Mouse (Mus musculus): ENCODE measurements around the gene Slain1. TPM values are rescaled to one million over a fixed set of nuclear protein-coding genes. Genes with fewer than 3 reads are reported as not detected.

The Slain1 gene
- polyA plus RNA-seq, 2 experiments: 2.0 to 4.4 TPM

GRCm38 (mm10) chr14:103651562-103651961, 1.5 kb downstream of the Slain1 start:
- ATAC-seq (ENCODE audit: low FRiP score, low read depth) (no peak), DNase-seq (ENCODE audit: low spot score) (no peak)
- Histone ChIP-seq H3K9ac (ENCODE audit: low read depth, low read length, severe bottlenecking) (no peak overlapping the region), H3K36me3 (ENCODE audit: control insufficient read depth, insufficient read depth, low read length) (no peaks in the 10 kb centered on the region), H3K4me2 (replicated peaks; ENCODE audit: low read depth, low read length, severe bottlenecking) (peak overlapping the region; percentile 98; the same call in 1 of the 2 replicates), H3K27me3 (ENCODE audit: control insufficient read depth, insufficient read depth, low read length) (peaks cover 10% of the 10 kb centered on the region; the same call in 1 of the 2 replicates), H3K27ac (replicated peaks; ENCODE audit: low read depth, low read length) (no peak overlapping the region), H3K4me3 (replicated peaks; ENCODE audit: low read length) (no peak overlapping the region), H3K4me1 (ENCODE audit: control insufficient read depth, insufficient read depth, low read length) (peaks cover 3% of the 10 kb centered on the region; the same call in 1 of the 2 replicates), H3K9me3 (ENCODE audit: control insufficient read depth, low read length) (no peaks in the 10 kb centered on the region)
- 48% methylated on average over 2 of the region's 2 CpGs for WGBS
- TF ChIP-seq POLR2A (IDR thresholded peaks at IDR 0.05; ENCODE audit: borderline replicate concordance, extremely low read depth, insufficient read depth, insufficient read length): no peak

DNA sequence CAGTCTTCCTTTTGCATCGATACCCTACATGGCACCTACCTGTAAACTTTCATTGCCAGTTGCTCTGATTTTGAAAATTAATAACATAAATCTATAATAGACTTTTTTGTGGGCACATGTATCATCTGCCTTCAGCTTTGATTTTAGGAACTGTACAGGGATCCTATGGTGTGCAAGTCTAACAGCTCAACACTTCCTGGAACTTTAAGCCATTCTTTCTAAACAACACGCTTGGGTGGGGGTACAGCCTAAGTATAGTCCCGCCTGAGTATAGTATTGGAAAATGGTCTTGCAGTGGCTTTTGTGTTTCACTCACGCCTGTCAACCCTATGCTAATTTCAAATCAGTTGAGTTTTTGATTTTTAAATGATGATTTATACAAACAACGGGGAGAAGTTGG, 2.5 kb downstream of the Slain1 start:
- no peak for DNase-seq (ENCODE audit: low spot score)
- TF ChIP-seq POLR2A (IDR thresholded peaks at IDR 0.05; ENCODE audit: borderline replicate concordance, extremely low read depth, insufficient read depth, insufficient read length): no peak
- Histone ChIP-seq H3K27ac (replicated peaks; ENCODE audit: low read depth, low read length) (no peak overlapping the region), H3K27me3 (ENCODE audit: control insufficient read depth, insufficient read depth, low read length) (peaks cover 10% of the 10 kb centered on the region; the same call in 1 of the 2 replicates), H3K36me3 (ENCODE audit: control insufficient read depth, insufficient read depth, low read length) (no peaks in the 10 kb centered on the region), H3K9ac (ENCODE audit: low read depth, low read length, severe bottlenecking) (no peak overlapping the region), H3K9me3 (ENCODE audit: control insufficient read depth, low read length) (no peaks in the 10 kb centered on the region), H3K4me3 (replicated peaks; ENCODE audit: low read length) (no peak overlapping the region), H3K4me2 (replicated peaks; ENCODE audit: low read depth, low read length, severe bottlenecking) (no peak overlapping the region), H3K4me1 (ENCODE audit: control insufficient read depth, insufficient read depth, low read length) (peaks cover 3% of the 10 kb centered on the region; the same call in 1 of the 2 replicates)
- WGBS: 90% methylated on average over 5 of the region's 5 CpGs
- ATAC-seq (ENCODE audit: low FRiP score, low read depth): no peak

DNA sequence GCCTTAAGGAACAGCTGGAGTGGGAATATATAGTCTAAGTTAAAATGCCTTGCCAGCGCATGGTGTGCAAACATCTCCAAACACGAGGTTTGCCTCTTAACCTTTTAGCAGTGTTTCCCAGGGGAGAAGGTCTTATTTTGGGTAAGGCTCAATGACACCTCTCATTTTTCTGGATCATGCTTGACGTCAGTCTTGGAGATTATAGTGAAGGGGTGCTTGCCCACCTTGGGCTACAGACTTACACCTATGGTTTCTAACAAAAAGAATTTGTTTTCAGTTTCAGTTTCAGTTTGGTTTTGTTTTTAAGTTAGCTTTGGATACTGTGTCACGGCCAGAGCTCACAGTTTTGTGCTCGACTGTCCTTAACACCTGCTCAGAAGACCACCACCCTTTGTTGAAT, 3.8 kb downstream of the Slain1 start:
- ATAC-seq (ENCODE audit: low FRiP score, low read depth): no peak
- H3K27me3 ChIP-seq (ENCODE audit: control insufficient read depth, insufficient read depth, low read length): peaks cover 10% of the 10 kb centered on the region; the same call in 1 of the 2 replicates
- 0 out of 2 replicates have a peak overlapping the region, but pooled peaks have one; percentile 7 for H3K4me2 ChIP-seq (replicated peaks; ENCODE audit: low read depth, low read length, severe bottlenecking)
- H3K4me1 ChIP-seq (ENCODE audit: control insufficient read depth, insufficient read depth, low read length): peaks cover 3% of the 10 kb centered on the region; the same call in 1 of the 2 replicates
- no peaks in the 10 kb centered on the region for H3K9me3 ChIP-seq (ENCODE audit: control insufficient read depth, low read length)
- no peak overlapping the region for H3K9ac ChIP-seq (ENCODE audit: low read depth, low read length, severe bottlenecking)
- H3K36me3 ChIP-seq (ENCODE audit: control insufficient read depth, insufficient read depth, low read length): no peaks in the 10 kb centered on the region
- DNase-seq (ENCODE audit: low spot score): no peak
- WGBS: 51% methylated on average over 5 of the region's 5 CpGs
- H3K4me3 ChIP-seq (replicated peaks; ENCODE audit: low read length): no peak overlapping the region
- no peak overlapping the region for H3K27ac ChIP-seq (replicated peaks; ENCODE audit: low read depth, low read length)
- no peak for TF ChIP-seq POLR2A (IDR thresholded peaks at IDR 0.05; ENCODE audit: borderline replicate concordance, extremely low read depth, insufficient read depth, insufficient read length)

GRCm38 (mm10) chr14:103655448-103655847, 5.4 kb downstream of the Slain1 start:
- no peaks in the 10 kb centered on the region for H3K36me3 ChIP-seq (ENCODE audit: control insufficient read depth, insufficient read depth, low read length)
- H3K9me3 ChIP-seq (ENCODE audit: control insufficient read depth, low read length): no peaks in the 10 kb centered on the region
- 76% methylated on average over 5 of the region's 5 CpGs for WGBS
- H3K4me3 ChIP-seq (replicated peaks; ENCODE audit: low read length): no peak overlapping the region
- H3K27ac ChIP-seq (replicated peaks; ENCODE audit: low read depth, low read length): no peak overlapping the region
- H3K4me1 ChIP-seq (ENCODE audit: control insufficient read depth, insufficient read depth, low read length): peaks cover 3% of the 10 kb centered on the region; the same call in 1 of the 2 replicates
- H3K4me2 ChIP-seq (replicated peaks; ENCODE audit: low read depth, low read length, severe bottlenecking): no peak overlapping the region
- H3K27me3 ChIP-seq (ENCODE audit: control insufficient read depth, insufficient read depth, low read length): peaks cover 10% of the 10 kb centered on the region; the same call in 1 of the 2 replicates
- no peak for TF ChIP-seq POLR2A (IDR thresholded peaks at IDR 0.05; ENCODE audit: borderline replicate concordance, extremely low read depth, insufficient read depth, insufficient read length)
- no peak for ATAC-seq (ENCODE audit: low FRiP score, low read depth)
- H3K9ac ChIP-seq (ENCODE audit: low read depth, low read length, severe bottlenecking): no peak overlapping the region
- no peak for DNase-seq (ENCODE audit: low spot score)

GRCm38 (mm10) chr14:103657876-103658275, 7.8 kb downstream of the Slain1 start:
- no peaks in the 10 kb centered on the region for H3K27me3 ChIP-seq (ENCODE audit: control insufficient read depth, insufficient read depth, low read length)
- no peak overlapping the region for H3K9ac ChIP-seq (ENCODE audit: low read depth, low read length, severe bottlenecking)
- H3K9me3 ChIP-seq (ENCODE audit: control insufficient read depth, low read length): no peaks in the 10 kb centered on the region
- no peaks in the 10 kb centered on the region for H3K36me3 ChIP-seq (ENCODE audit: control insufficient read depth, insufficient read depth, low read length)
- no peak overlapping the region for H3K4me2 ChIP-seq (replicated peaks; ENCODE audit: low read depth, low read length, severe bottlenecking)
- WGBS: 64% methylated on average over 4 of the region's 4 CpGs
- no peak overlapping the region for H3K4me3 ChIP-seq (replicated peaks; ENCODE audit: low read length)
- no peak for TF ChIP-seq POLR2A (IDR thresholded peaks at IDR 0.05; ENCODE audit: borderline replicate concordance, extremely low read depth, insufficient read depth, insufficient read length)
- H3K4me1 ChIP-seq (ENCODE audit: control insufficient read depth, insufficient read depth, low read length): no peaks in the 10 kb centered on the region
- no peak overlapping the region for H3K27ac ChIP-seq (replicated peaks; ENCODE audit: low read depth, low read length)
- no peak for ATAC-seq (ENCODE audit: low FRiP score, low read depth)
- no peak for DNase-seq (ENCODE audit: low spot score)
